ENCODE assay signal across 23 mouse cellular contexts in the genomic region with DNA sequence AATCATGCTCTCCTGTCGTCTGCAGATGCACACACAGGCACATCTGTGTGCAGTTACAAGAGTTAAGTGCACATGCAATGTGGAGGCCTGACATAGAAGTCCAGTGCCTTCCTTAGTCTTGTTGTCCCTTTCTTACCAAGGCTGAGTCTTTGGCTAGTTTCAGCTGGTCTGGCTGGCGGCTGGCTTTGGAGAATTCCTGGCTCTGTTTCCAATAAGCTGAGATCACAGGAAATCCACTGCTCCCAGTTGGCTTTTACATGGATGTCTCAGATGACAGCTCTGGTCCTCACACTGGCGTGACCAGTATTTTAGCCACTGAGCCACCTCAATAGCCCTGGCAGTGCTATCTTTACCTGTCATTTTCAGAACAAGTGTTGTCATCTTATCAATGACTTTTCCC.
DNase-seq lines count a peak whose midpoint lies in the region; TF ChIP-seq lines count a peak whose summit lies in the region.
"Had no signal": no experiment of that assay in that cellular context is flagged by ENCODE, and none has a peak within 500 bp of the region (broad histone marks: within the 10 kb centered on the region; RNA-seq: fewer than 3 reads in every experiment).

No protein-coding gene starts in this region.

- no peaks in the 10 kb centered on the region for H3K36me3 ChIP-seq in kidney, adult 2 months (ENCODE audit: control insufficient read depth, insufficient read depth, low read length)
- H3K36me3 ChIP-seq: embryonic facial prominence, embryonic 15.5 days; midbrain, embryonic 15.5 days; neural tube, embryonic 15.5 days; stomach, embryonic 15.5 days had no signal

- 85% methylated on average over 3 of the region's 3 CpGs for WGBS in kidney, adult 2 months

- TF ChIP-seq CTCF in kidney, adult 2 months (conservative IDR thresholded peaks at IDR 0.05; ENCODE audit: insufficient read depth, insufficient read length, low read depth, low read length): no peak

- H3K27me3 ChIP-seq in kidney, adult 2 months (replicated peaks; ENCODE audit: control insufficient read depth, insufficient read depth, low read length): no peaks in the 10 kb centered on the region
- H3K27me3 ChIP-seq: forebrain, embryonic 13.5 days; limb, embryonic 12.5 days; midbrain, embryonic 15.5 days; neural tube, embryonic 15.5 days; Patski; stomach, embryonic 15.5 days had no signal

- 0 out of 2 replicates have a peak, but pooled peaks cover 3% of the 10 kb centered on the region for H3K4me1 ChIP-seq in kidney, adult 2 months (ENCODE audit: control insufficient read depth, insufficient read depth, low read length)
- H3K4me1 ChIP-seq: embryonic facial prominence, embryonic 15.5 days; limb, embryonic 12.5 days; midbrain, embryonic 15.5 days; neural tube, embryonic 15.5 days; stomach, embryonic 15.5 days had no signal

- no peak for TF ChIP-seq POLR2A in kidney, adult 2 months (IDR thresholded peaks at IDR 0.05; ENCODE audit: low read depth, low read length)

- H3K27ac ChIP-seq in kidney, adult 2 months (ENCODE audit: insufficient read depth, low read depth, low read length): no peak overlapping the region
- H3K27ac ChIP-seq: embryonic facial prominence, embryonic 15.5 days; forebrain, embryonic 13.5 days; hindbrain, embryonic 14.5 days; limb, embryonic 12.5 days; midbrain, embryonic 10.5 days; midbrain, embryonic 15.5 days; neural tube, embryonic 15.5 days; stomach, embryonic 15.5 days had no signal

- intact Hi-C loops in gastrocnemius, postnatal 14 days (cut with DNase I; ENCODE audit: low total_unique reads): no loop called here

- peak; percentile 14 for DNase-seq in gastrocnemius, postnatal 10 days
- DNase-seq in gastrocnemius, postnatal 14 days: no peak
- DNase-seq in lung, postnatal 10 days: peak; percentile 55
- DNase-seq in lung, adult 18-20 months: no peak
- peak; percentile 35 to 50 for DNase-seq in heart, adult 9 months (ENCODE audit: low spot score in 2 of 2)
- DNase-seq in skeletal muscle tissue, adult 2 months (ENCODE audit: low read depth, low spot score): peak; percentile 27
- DNase-seq in cerebellum, adult 8-10 months: no peak
- DNase-seq in kidney, adult 2 months: no peak
- DNase-seq: adrenal gland, postnatal 25 days; cerebellum, adult 11-12 months; kidney, postnatal 14 days; liver, postnatal 0 days; retina, postnatal 1 day; right cerebral cortex, postnatal 14 days had no signal

- H3K4me3 ChIP-seq in kidney, adult 2 months (ENCODE audit: insufficient read depth, low read depth, low read length): no peak overlapping the region
- H3K4me3 ChIP-seq: embryonic facial prominence, embryonic 15.5 days; forebrain, embryonic 13.5 days; limb, embryonic 12.5 days; midbrain, embryonic 10.5 days; midbrain, embryonic 15.5 days; neural tube, embryonic 15.5 days; stomach, embryonic 15.5 days had no signal

Comparison
In these comparisons a context has a peak if more than half of its experiments do, and no peak if none do; other contexts are left out.
1. DNase-seq: peak in gastrocnemius, postnatal 10 days (single experiment), lung, postnatal 10 days (single experiment), heart, adult 9 months (2 of 2) and skeletal muscle tissue, adult 2 months (single experiment); none in gastrocnemius, postnatal 14 days (single experiment), lung, adult 18-20 months (0 of 2), cerebellum, adult 8-10 months (single experiment) and kidney, adult 2 months (single experiment).